Mouse (Mus musculus) lung, postnatal 0 days (tissue): ENCODE data around the gene Olfr49.

Experiments used
- CTCF ChIP-seq: IDR thresholded peaks from 2 replicates; pipeline ENCODE4 v1.5.1; 2016; ENCODE audit warnings: antibody characterized with exemption, mild to moderate bottlenecking
- EP300 ChIP-seq: IDR thresholded peaks from 2 replicates; pipeline ENCODE4 v1.6.1; 2016; ENCODE audit warnings: antibody characterized with exemption, mild to moderate bottlenecking, control low read depth

DNA sequence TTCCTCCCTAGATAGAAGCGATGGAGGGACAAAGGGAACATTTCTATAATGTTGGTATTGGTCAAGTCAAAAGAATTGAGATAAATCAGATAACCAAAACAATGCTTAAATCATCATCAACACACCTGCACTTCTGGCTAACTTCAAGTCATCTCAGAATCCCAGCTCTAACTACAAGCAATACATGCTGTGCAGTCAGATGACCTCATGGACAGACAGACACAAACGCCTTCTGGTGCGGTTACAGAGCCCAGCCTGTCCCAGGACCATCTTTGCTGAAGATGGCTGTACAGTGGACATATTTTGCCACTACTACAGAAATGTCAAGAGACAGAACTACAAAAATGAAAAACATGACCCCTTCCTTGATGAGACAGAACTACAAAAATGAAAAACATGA, 14.3 kb downstream of the Olfr49 start:
- TF ChIP-seq CTCF: no peak
- TF ChIP-seq EP300: no peak
